Mouse (Mus musculus): ENCODE data around the gene Vps8.

- no peak for TF ChIP-seq CTCF (IDR thresholded peaks at IDR 0.05; ENCODE audit: control insufficient read depth, insufficient read depth, insufficient read length)
- no peak for TF ChIP-seq MAX (IDR thresholded peaks at IDR 0.05)
- TF ChIP-seq FOSL1 (IDR thresholded peaks at IDR 0.05; ENCODE audit: insufficient read depth, low read length, poor library complexity, severe bottlenecking) = no peak
- no peak for TF ChIP-seq MYOD1 (IDR thresholded peaks at IDR 0.05; ENCODE audit: control insufficient read depth, insufficient read length, low read depth)
- TF ChIP-seq MYOG (IDR thresholded peaks at IDR 0.05; ENCODE audit: control insufficient read depth, extremely low read depth, insufficient read length) = no peak
- no peak for TF ChIP-seq USF1 (IDR thresholded peaks at IDR 0.05; ENCODE audit: low read depth)
Observed at GRCm38 (mm10) chr16:21406136-21406535, 16.8 kb upstream of the Vps8 start.

All from C2C12 (cell line).